Mouse (Mus musculus) adrenal gland, postnatal 25 days (tissue): ENCODE measurements around the gene 4930568D16Rik. TPM values are rescaled to one million over a fixed set of nuclear protein-coding genes. Genes with fewer than 3 reads are reported as not detected.
A peak's percentile ranks its signal among the peaks of the same experiment; 100 is the strongest.

Experiments
- DNase-seq: peaks from one replicate; pipeline ENCODE4 v3.0.0; 2021; ENCODE audit warnings: mixed read lengths
- long read RNA-seq: library from polyadenylated mRNA; stranded (forward); transcript quantifications from one replicate; pipeline ENCODE4 v2.0.0, GENCODE M21; 2021
- total RNA-seq: library from RNA; stranded (reverse); gene quantifications from 2 replicates; pipeline ENCODE4 v1.2.3, GENCODE M21; 2021

Gene 4930568D16Rik
- total RNA-seq, result not detected in 2 replicates
- long read RNA-seq, result 0 reads

GRCm38 (mm10) chr2:35367629-35368028 is at the start of gene 4930568D16Rik:
Gene 4930568D16Rik (minus strand): TSS chr2:35367729.
- no peak for DNase-seq

- no peak for DNase-seq
Measured at GRCm38 (mm10) chr2:35417231-35417630, 49.7 kb upstream of the 4930568D16Rik start.

GRCm38 (mm10) chr2:35416473-35416872 is 48.9 kb upstream of the 4930568D16Rik start:
- no peak for DNase-seq

- no peak for DNase-seq
Measured at GRCm38 (mm10) chr2:35412810-35413209, 45.3 kb upstream of the 4930568D16Rik start.

GRCm38 (mm10) chr2:35412246-35412645 is 44.7 kb upstream of the 4930568D16Rik start:
- no peak for DNase-seq

- DNase-seq, result no peak
Measured at GRCm38 (mm10) chr2:35411640-35412190, 44.2 kb upstream of the 4930568D16Rik start.

- no peak for DNase-seq
Measured at GRCm38 (mm10) chr2:35409466-35409865, 41.9 kb upstream of the 4930568D16Rik start.

GRCm38 (mm10) chr2:35408409-35409110 is 41.0 kb upstream of the 4930568D16Rik start:
- no peak for DNase-seq

- no peak for DNase-seq
Measured at GRCm38 (mm10) chr2:35407878-35408277, 40.3 kb upstream of the 4930568D16Rik start.

GRCm38 (mm10) chr2:35407266-35407665 is 39.7 kb upstream of the 4930568D16Rik start:
- no peak for DNase-seq

GRCm38 (mm10) chr2:35406611-35407010 is 39.1 kb upstream of the 4930568D16Rik start:
- no peak for DNase-seq

GRCm38 (mm10) chr2:35402391-35402790 is 34.9 kb upstream of the 4930568D16Rik start:
- no peak for DNase-seq

GRCm38 (mm10) chr2:35400739-35401138 is 33.2 kb upstream of the 4930568D16Rik start:
- DNase-seq, result no peak

- no peak for DNase-seq
Measured at GRCm38 (mm10) chr2:35398184-35398828, 30.8 kb upstream of the 4930568D16Rik start.

GRCm38 (mm10) chr2:35397590-35398173 is 30.2 kb upstream of the 4930568D16Rik start:
- DNase-seq, result peak; percentile 54

GRCm38 (mm10) chr2:35397096-35397495 is 29.6 kb upstream of the 4930568D16Rik start, which contains the start of gene 4930402F06Rik:
Gene 4930402F06Rik (minus strand): TSS chr2:35397175.
- no peak for DNase-seq

- peak; percentile 27 for DNase-seq
Measured at GRCm38 (mm10) chr2:35385441-35385871, 17.9 kb upstream of the 4930568D16Rik start.

- DNase-seq, result no peak
Measured at GRCm38 (mm10) chr2:35379306-35379705, 11.8 kb upstream of the 4930568D16Rik start.

- no peak for DNase-seq
Measured at GRCm38 (mm10) chr2:35377600-35377999, 10.1 kb upstream of the 4930568D16Rik start.

GRCm38 (mm10) chr2:35373003-35373402 is 5.5 kb upstream of the 4930568D16Rik start:
- no peak for DNase-seq

GRCm38 (mm10) chr2:35370686-35371085 is 3.2 kb upstream of the 4930568D16Rik start:
- no peak for DNase-seq

- DNase-seq, result no peak
Measured at GRCm38 (mm10) chr2:35349184-35349583, 18.3 kb downstream of the 4930568D16Rik start.

- no peak for DNase-seq
Measured at GRCm38 (mm10) chr2:35345984-35346383, 21.5 kb downstream of the 4930568D16Rik start.
